Comparison of ENCODE assay signal across 27 mouse cellular contexts in genomic region chr1:33564032-33564431, GRCm38 (mm10).
DNase-seq lines count a peak whose midpoint lies in the region; ATAC-seq and TF ChIP-seq lines count a peak whose summit lies in the region.
"Had no signal": no experiment of that assay in that cellular context is flagged by ENCODE, and none has a peak within 500 bp of the region (broad histone marks: within the 10 kb centered on the region; RNA-seq: fewer than 3 reads in every experiment).

No protein-coding gene starts in this region.

- no peaks in the 10 kb centered on the region for H3K4me1 ChIP-seq in liver, postnatal 0 days (ENCODE audit: insufficient read depth)
- H3K4me1 ChIP-seq in midbrain, embryonic 14.5 days (ENCODE audit: control insufficient read depth, insufficient read depth, low read length), result no peaks in the 10 kb centered on the region
- H3K4me1 ChIP-seq: embryonic facial prominence, embryonic 10.5 days; embryonic facial prominence, embryonic 15.5 days; heart, embryonic 13.5 days; hindbrain, embryonic 12.5 days; intestine, embryonic 15.5 days; limb, embryonic 12.5 days; midbrain, embryonic 12.5 days; neural tube, embryonic 13.5 days had no signal

- TF ChIP-seq EP300 in liver, postnatal 0 days (IDR thresholded peaks at IDR 0.05; ENCODE audit: low read depth), result no peak

- 63% methylated on average over 6 of the region's 6 CpGs for WGBS in liver, postnatal 0 days (ENCODE audit: insufficient replicate concordance)
- WGBS in midbrain, embryonic 14.5 days, result 86% methylated on average over 6 of the region's 6 CpGs

- ATAC-seq in liver, postnatal 0 days, result peak; percentile 59
- ATAC-seq in granulocyte monocyte progenitor cell, adult 5-6 weeks (replicated peaks; ENCODE audit: poor library complexity, severe bottlenecking), result peak; percentile 13; the same call in 1 of the 2 replicates
- 0 out of 2 replicates have a peak, but pooled peaks have one; percentile 9 for ATAC-seq in megakaryocyte progenitor cell, adult 5-6 weeks (replicated peaks; ENCODE audit: poor library complexity)
- no peak for ATAC-seq in midbrain, embryonic 14.5 days (ENCODE audit: low FRiP score, low TSS enrichment)
- ATAC-seq: activated CD4-positive, CD25-positive, alpha-beta regulatory T cell, adult 4 months; forebrain, embryonic 14.5 days; hindbrain, postnatal 0 days; intestine, embryonic 15.5 days had no signal

- no peak for TF ChIP-seq CTCF in liver, postnatal 0 days (IDR thresholded peaks at IDR 0.05; ENCODE audit: low read depth)

- H3K27ac ChIP-seq in liver, postnatal 0 days (ENCODE audit: low read depth), result peak overlapping the region; percentile 30; the same call in 1 of the 2 replicates
- H3K27ac ChIP-seq in midbrain, embryonic 14.5 days (replicated peaks; ENCODE audit: low read depth, low read length), result no peak overlapping the region
- H3K27ac ChIP-seq: embryonic facial prominence, embryonic 10.5 days; embryonic facial prominence, embryonic 15.5 days; heart, embryonic 13.5 days; hindbrain, embryonic 12.5 days; hindbrain, postnatal 0 days; intestine, embryonic 15.5 days; kidney, postnatal 0 days; limb, embryonic 12.5 days; macrophage; midbrain, embryonic 12.5 days; neural tube, embryonic 13.5 days had no signal

- peak; percentile 34 for DNase-seq in liver, postnatal 0 days
- no peak for DNase-seq in liver
- DNase-seq in thymus, postnatal 4 days, result peak; percentile 47
- no peak for DNase-seq in midbrain, embryonic 14.5 days
- DNase-seq: adrenal gland, adult 2 months; cerebellum, adult 2 months; cerebellum, postnatal 14 days; kidney, adult 2 months; lung, adult 2 months; lung, postnatal 10 days had no signal

- no peak overlapping the region for H3K9ac ChIP-seq in liver, postnatal 0 days (replicated peaks)
- H3K9ac ChIP-seq in midbrain, embryonic 14.5 days (replicated peaks; ENCODE audit: low read length), result no peak overlapping the region
- H3K9ac ChIP-seq: embryonic facial prominence, embryonic 15.5 days; heart, embryonic 13.5 days; hindbrain, embryonic 12.5 days; intestine, embryonic 15.5 days; limb, embryonic 12.5 days; midbrain, embryonic 12.5 days; neural tube, embryonic 13.5 days had no signal

- no peaks in the 10 kb centered on the region for H3K27me3 ChIP-seq in liver, postnatal 0 days (ENCODE audit: insufficient read depth, low read length)
- H3K27me3 ChIP-seq in midbrain, embryonic 14.5 days (ENCODE audit: control insufficient read depth, insufficient read depth, low read length), result no peaks in the 10 kb centered on the region
- H3K27me3 ChIP-seq: CH12.LX; embryonic facial prominence, embryonic 15.5 days; heart, embryonic 13.5 days; hindbrain, embryonic 12.5 days; intestine, embryonic 15.5 days; limb, embryonic 12.5 days; midbrain, embryonic 12.5 days; neural tube, embryonic 13.5 days had no signal

- H3K36me3 ChIP-seq in liver, postnatal 0 days (replicated peaks; ENCODE audit: insufficient read depth, low read length), result no peaks in the 10 kb centered on the region
- H3K36me3 ChIP-seq in midbrain, embryonic 14.5 days (ENCODE audit: control insufficient read depth, insufficient read depth, low read length), result no peaks in the 10 kb centered on the region
- H3K36me3 ChIP-seq: embryonic facial prominence, embryonic 10.5 days; embryonic facial prominence, embryonic 15.5 days; heart, embryonic 13.5 days; hindbrain, embryonic 12.5 days; intestine, embryonic 15.5 days; limb, embryonic 12.5 days; midbrain, embryonic 12.5 days; neural tube, embryonic 13.5 days had no signal

- no peaks in the 10 kb centered on the region for H3K9me3 ChIP-seq in liver, postnatal 0 days (ENCODE audit: low read length)
- H3K9me3 ChIP-seq in midbrain, embryonic 14.5 days (ENCODE audit: control insufficient read depth, low read length), result no peaks in the 10 kb centered on the region
- H3K9me3 ChIP-seq: embryonic facial prominence, embryonic 10.5 days; embryonic facial prominence, embryonic 15.5 days; heart, embryonic 13.5 days; hindbrain, embryonic 12.5 days; intestine, embryonic 15.5 days; limb, embryonic 12.5 days; midbrain, embryonic 12.5 days; neural tube, embryonic 13.5 days had no signal

- no peak overlapping the region for H3K4me3 ChIP-seq in liver, postnatal 0 days (ENCODE audit: low read depth, low read length)
- H3K4me3 ChIP-seq in midbrain, embryonic 14.5 days (replicated peaks; ENCODE audit: low read depth, low read length), result no peak overlapping the region
- H3K4me3 ChIP-seq: embryonic facial prominence, embryonic 10.5 days; embryonic facial prominence, embryonic 15.5 days; heart, embryonic 13.5 days; hindbrain, embryonic 12.5 days; intestine, embryonic 15.5 days; limb, embryonic 12.5 days; midbrain, embryonic 12.5 days; neural tube, embryonic 13.5 days had no signal

- no peak overlapping the region for H3K4me2 ChIP-seq in liver, postnatal 0 days (ENCODE audit: low read depth, low read length)
- no peak overlapping the region for H3K4me2 ChIP-seq in midbrain, embryonic 14.5 days (ENCODE audit: low read length)
- H3K4me2 ChIP-seq: embryonic facial prominence, embryonic 15.5 days; heart, embryonic 13.5 days; hindbrain, embryonic 12.5 days; intestine, embryonic 15.5 days; limb, embryonic 12.5 days; liver, embryonic 11.5 days; midbrain, embryonic 12.5 days; neural tube, embryonic 13.5 days had no signal

Comparison
In these comparisons a context has a peak if more than half of its experiments do, and no peak if none do; other contexts are left out.
1. DNase-seq: peak in liver, postnatal 0 days (single experiment) and thymus, postnatal 4 days (single experiment); none in liver (single experiment) and midbrain, embryonic 14.5 days (single experiment).